Mouse (Mus musculus): ENCODE results near the gene Sf3b6.

DNA sequence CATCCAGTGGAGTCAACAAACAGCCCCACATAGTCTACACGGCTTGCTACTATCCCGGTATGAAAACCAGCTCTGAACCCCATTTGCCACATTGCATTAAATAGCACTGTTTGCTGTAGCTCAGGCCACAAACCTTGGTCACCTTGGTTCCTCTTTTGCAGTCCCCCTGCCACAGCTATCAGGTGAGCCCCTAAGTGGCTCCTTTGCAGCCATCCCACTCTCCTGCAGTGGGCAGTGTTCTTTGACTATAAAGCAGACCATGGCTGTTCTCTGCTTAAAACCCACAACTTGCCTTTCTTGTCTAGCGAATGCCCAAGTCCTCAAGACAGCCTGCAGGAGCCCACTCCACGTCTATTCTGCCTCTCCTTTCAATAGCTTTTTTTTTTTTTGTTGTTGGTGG, 54.9 kb downstream of the Sf3b6 start:
- TF ChIP-seq POLR2A (IDR thresholded peaks at IDR 0.05; ENCODE audit: borderline replicate concordance, extremely low read depth, low read depth, low read length) (no peak), CTCF (IDR thresholded peaks at IDR 0.05; ENCODE audit: insufficient read depth, low read length) (no peak)

Measured in lung, adult 2 months (tissue).